ENCODE assay signal across 8 mouse cellular contexts in genomic region chr17:8371834-8372233, GRCm38 (mm10). TPM values are rescaled to one million over a fixed set of nuclear protein-coding genes. Genes with fewer than 3 reads are reported as not detected.
DNase-seq lines count a peak whose midpoint lies in the region; ATAC-seq and TF ChIP-seq lines count a peak whose summit lies in the region.

No protein-coding gene starts in this region.

- H3K27ac ChIP-seq in ES-E14 (ENCODE audit: insufficient read depth, low read depth, low read length, poor library complexity, severe bottlenecking) = peak overlapping the region; percentile 96
- H3K27ac ChIP-seq in forebrain, embryonic 12.5 days = peak overlapping the region; percentile 97
- H3K27ac ChIP-seq in liver, embryonic 14.5 days = no peak overlapping the region

- peaks cover 6 to 34% of the 10 kb centered on the region in 2 experiments for H3K4me1 ChIP-seq in ES-E14 (ENCODE audit: control insufficient read depth in 2 of 2, insufficient read depth in 2 of 2, low read length in 2 of 2, poor library complexity in 1 of 2)
- peaks cover 72% of the 10 kb centered on the region for H3K4me1 ChIP-seq in forebrain, embryonic 12.5 days
- peaks cover 0 to 4% of the 10 kb centered on the region in 2 experiments; a peak in 1 of 4 replicates for H3K4me1 ChIP-seq in liver, embryonic 14.5 days (replicated peaks; ENCODE audit: control insufficient read depth in 2 of 2, insufficient read depth in 2 of 2, low read length in 1 of 2)

- TF ChIP-seq CTCF in liver, embryonic 14.5 days (IDR thresholded peaks at IDR 0.05; ENCODE audit: low read depth) = no peak

- no peaks in the 10 kb centered on the region for H3K9me3 ChIP-seq in ES-E14 (ENCODE audit: control insufficient read depth, insufficient read depth, low read depth, low read length)
- H3K9me3 ChIP-seq in forebrain, embryonic 12.5 days = no peaks in the 10 kb centered on the region
- H3K9me3 ChIP-seq in liver, embryonic 14.5 days (ENCODE audit: control insufficient read depth, low read length) = no peaks in the 10 kb centered on the region

- no peaks in the 10 kb centered on the region for H3K36me3 ChIP-seq in ES-E14 (ENCODE audit: control insufficient read depth, insufficient read depth, low read length, poor library complexity, severe bottlenecking)
- H3K36me3 ChIP-seq in forebrain, embryonic 12.5 days (replicated peaks) = no peaks in the 10 kb centered on the region
- no peaks in the 10 kb centered on the region for H3K36me3 ChIP-seq in liver, embryonic 14.5 days (replicated peaks; ENCODE audit: control insufficient read depth, insufficient read depth, low read depth)

- peak overlapping the region; percentile 63; the same call in 1 of the 2 replicates for H3K9ac ChIP-seq in ES-E14 (ENCODE audit: insufficient read depth, low read depth, low read length, poor library complexity, severe bottlenecking)
- peak overlapping the region; percentile 47 for H3K9ac ChIP-seq in forebrain, embryonic 12.5 days
- no peak overlapping the region for H3K9ac ChIP-seq in liver, embryonic 14.5 days (replicated peaks)

- intact Hi-C loops in heart, postnatal 10 days (cut with DNase I) = loop anchor here (1.0 to 2.0 kb wide), 2 partner anchors 59 to 108 kb away; no protein-coding TSS in a partner anchor

- in situ Hi-C loops in ES-E14 (cut with MboI; ENCODE audit: low sequenced_read_pairs in 2 of 2, unreplicated experiment in 2 of 2) = no loop called here

- 1% methylated on average over 7 of the region's 7 CpGs for WGBS in forebrain, embryonic 12.5 days
- 2% methylated on average over 7 of the region's 7 CpGs for WGBS in liver, embryonic 14.5 days (ENCODE audit: insufficient replicate concordance)

- ATAC-seq in forebrain, embryonic 12.5 days (ENCODE audit: low FRiP score) = peak; percentile 80
- peak; percentile 55; the same call in 1 of the 2 replicates for ATAC-seq in liver, embryonic 14.5 days (ENCODE audit: insufficient read depth)

- H3K4me2 ChIP-seq in forebrain, embryonic 12.5 days = peak overlapping the region; percentile 51
- H3K4me2 ChIP-seq in liver, embryonic 14.5 days (ENCODE audit: low read depth) = peak overlapping the region; percentile 50

- peak; percentile 82 for DNase-seq in ES-E14 (ENCODE audit: low read depth, low spot score)
- peak; percentile 43 for DNase-seq in c-Kit-positive CD71-negative TER-119-negative erythroid progenitor cells, embryonic 14.5 days (ENCODE audit: low read depth)
- peak; percentile 72 to 76 for DNase-seq in heart, postnatal 10 days
- DNase-seq in kidney, postnatal 36 days = peak; percentile 56 to 70
- DNase-seq in liver, embryonic 14.5 days (ENCODE audit: low read depth in 3 of 3, low spot score in 3 of 3) = peak; percentile 14 to 22 (median 18)
- DNase-seq in neural tube, embryonic 10.5 days (ENCODE audit: extremely low spot score, low spot score) = peak; percentile 88
- peak; percentile 66 to 77 for DNase-seq in thymus, adult 18-20 months

- H3K4me3 ChIP-seq in ES-E14 (ENCODE audit: insufficient read depth in 1 of 2, low read depth in 1 of 2, low read length in 2 of 2, poor library complexity in 1 of 2, severe bottlenecking in 1 of 2) = peak overlapping the region; percentile 35 to 37; a peak in 2 of 4 replicates
- H3K4me3 ChIP-seq in forebrain, embryonic 12.5 days (replicated peaks) = peak overlapping the region; percentile 34
- H3K4me3 ChIP-seq in liver, embryonic 14.5 days (ENCODE audit: insufficient read depth in 1 of 2, low read depth in 2 of 2, low read length in 2 of 2) = peak overlapping the region; percentile 3 to 38; a peak in 2 of 4 replicates

- H3K27me3 ChIP-seq in forebrain, embryonic 12.5 days = no peaks in the 10 kb centered on the region
- H3K27me3 ChIP-seq in liver, embryonic 14.5 days (ENCODE audit: control insufficient read depth, insufficient read depth, low read length) = no peaks in the 10 kb centered on the region

- TF ChIP-seq EP300 in liver, embryonic 14.5 days (IDR thresholded peaks at IDR 0.05; ENCODE audit: low read depth) = no peak

TF ChIP-seq in ES-E14, 5 proteins besides CTCF, POLR2A, EP300 and RAD21:
- no peak for TF ChIP-seq MAFK (IDR thresholded peaks at IDR 0.05; ENCODE audit: insufficient read depth, low read depth, low read length)
- TF ChIP-seq HCFC1 (IDR thresholded peaks at IDR 0.05; ENCODE audit: borderline replicate concordance, insufficient read depth, low read length) = no peak
- no peak for TF ChIP-seq ZNF384 (IDR thresholded peaks at IDR 0.05; ENCODE audit: low read depth, low read length)
- no peak for TF ChIP-seq CHD2 (IDR thresholded peaks at IDR 0.05; ENCODE audit: low read depth, low read length)
- TF ChIP-seq ZC3H11A (IDR thresholded peaks at IDR 0.05; ENCODE audit: borderline replicate concordance, low read depth, low read length) = no peak

RNA-seq across cellular contexts. Expression of gene T2, which starts 16.0 kb away (rescaled TPM):
- total RNA-seq in ES-E14 (2012; rRNA removed) = 0.18 TPM in 1 of 2 replicates, not detected in the other
- 0.44 and 0.55 TPM in 2 replicates for polyA plus RNA-seq in forebrain, embryonic 12.5 days (2016; fragmentation: Nextera tagmentation; extraction: Ambion mirVana)
- under 1 TPM; 0.84 TPM for total RNA-seq in heart, postnatal 10 days (2021)
- polyA plus RNA-seq in liver, embryonic 14.5 days (2012; rRNA removed) = 0.04 and 0.09 TPM in 2 replicates
- polyA plus RNA-seq in liver, embryonic 14.5 days (2014; fragmentation: Nextera tagmentation; extraction: Ambion mirVana) = not detected in 2 replicates

RNA-seq across cellular contexts. Expression of gene Prr18, which starts 34.6 kb away (rescaled TPM):
- 0.37 and 0.45 TPM in 2 replicates for total RNA-seq in ES-E14 (2012; rRNA removed)
- polyA plus RNA-seq in forebrain, embryonic 12.5 days (2016; fragmentation: Nextera tagmentation; extraction: Ambion mirVana) = 3.7 and 4.1 TPM in 2 replicates
- total RNA-seq in heart, postnatal 10 days (2021) = under 1 TPM; 0.10 to 0.31 TPM
- 0.03 and 0.06 TPM in 2 replicates for polyA plus RNA-seq in liver, embryonic 14.5 days (2012; rRNA removed)
- polyA plus RNA-seq in liver, embryonic 14.5 days (2014; fragmentation: Nextera tagmentation; extraction: Ambion mirVana) = not detected in 2 replicates

Comparison
In these comparisons a context has a peak if more than half of its experiments do, and no peak if none do; other contexts are left out.
1. DNase-seq: peak in every context shown above with its lines; median percentile 88 in neural tube, embryonic 10.5 days; 82 in ES-E14; 74 in heart, postnatal 10 days; 72 in thymus, adult 18-20 months; 63 in kidney, postnatal 36 days; 43 in c-Kit-positive CD71-negative TER-119-negative erythroid progenitor cells, embryonic 14.5 days; 18 in liver, embryonic 14.5 days.